Mouse (Mus musculus) olfactory bulb, adult 2 months (tissue): ENCODE results near the gene Tekt5.

ENCODE experiments used
- CTCF ChIP-seq: fragments of 200-500 bp; IDR thresholded peaks from 2 replicates; pipeline ENCODE4 v1.5.1; 2012; ENCODE audit warnings: low read depth, mild to moderate bottlenecking, low read length, moderate library complexity; ENCODE audit not compliant: insufficient read depth
- POLR2A ChIP-seq: fragments of 200-500 bp; IDR thresholded peaks from 2 replicates; pipeline ENCODE4 v1.6.1; 2012; ENCODE audit warnings: mild to moderate bottlenecking, low read depth, low read length, moderate library complexity; ENCODE audit not compliant: insufficient read depth

DNA sequence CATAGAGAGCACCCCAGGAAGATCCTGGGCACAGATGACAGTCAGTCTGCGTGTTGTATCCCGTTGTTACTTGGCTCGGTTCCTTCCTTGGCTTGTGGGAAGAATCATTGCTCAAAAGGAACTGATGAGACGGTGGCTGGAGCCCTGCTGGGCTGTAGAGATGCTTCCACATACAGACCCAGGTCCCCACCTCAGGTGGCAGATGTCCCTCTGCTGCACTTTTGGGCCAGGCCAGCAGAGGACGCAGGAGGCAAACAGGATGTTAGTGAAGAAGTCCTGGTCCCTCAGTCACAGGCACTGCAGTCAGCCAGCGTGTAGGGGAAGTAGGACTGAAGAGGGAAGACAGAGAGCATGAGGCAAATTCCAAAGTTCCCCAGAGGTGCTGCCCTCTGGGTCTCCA lies 20.7 kb upstream of the Tekt5 start:
- TF ChIP-seq CTCF, result no peak
- TF ChIP-seq POLR2A, result no peak
